Mouse (Mus musculus) bone marrow, adult 2 months (tissue): ENCODE measurements at regions not wholly inside any gene's neighbourhood (a gene's known extent, or its start where the extent isn't known, plus 50 kb on each side); places are given as distances from the start of the nearest gene placed in this dataset.

ENCODE experiments used
- H3K27ac ChIP-seq: fragments of 200-500 bp; 2 replicates; pipeline ENCODE4 v1.5.1; 2012; ENCODE audit warnings: low read depth, mild to moderate bottlenecking, control low read depth, inconsistent platforms, low read length; ENCODE audit not compliant: control insufficient read depth, poor library complexity, insufficient read depth
- H3K4me1 ChIP-seq: fragments of 200-500 bp; 2 replicates; pipeline ENCODE4 v1.6.1; 2011; ENCODE audit warnings: low read length; ENCODE audit not compliant: control insufficient read depth, insufficient read depth
- H3K4me3 ChIP-seq: fragments of 200-500 bp; replicated peaks from 2 replicates; pipeline ENCODE3; 2011; ENCODE audit warnings: mild to moderate bottlenecking, low read depth, low read length, control low read depth; ENCODE audit not compliant: control insufficient read depth
- CTCF ChIP-seq: fragments of 200-500 bp; IDR thresholded peaks from 2 replicates; pipeline ENCODE4 v1.5.1; 2011; ENCODE audit warnings: low read length, control low read depth; ENCODE audit not compliant: control insufficient read depth, insufficient read depth
- POLR2A ChIP-seq: fragments of 200-500 bp; IDR thresholded peaks from 2 replicates; pipeline ENCODE4 v1.6.1; 2011; ENCODE audit warnings: low read depth, mild to moderate bottlenecking, control low read depth, low read length, borderline replicate concordance; ENCODE audit not compliant: control insufficient read depth
- WGBS: fragments of 180-500 bp; shearing (Covaris S2); methylation state at CpG from one replicate; pipeline ENCODE4 v1.1.7; 2018; 5-methylcytosine and 5-hydroxymethylcytosine counted together

GRCm38 (mm10) chr15:67743332-67743731 lies 1242.6 kb upstream of the Lrrc6 start:
- no peak for TF ChIP-seq POLR2A
- TF ChIP-seq CTCF = no peak
- Histone ChIP-seq H3K27ac (no peak overlapping the region), H3K4me3 (no peak overlapping the region), H3K4me1 (no peaks in the 10 kb centered on the region)
- WGBS = 76% methylated on average over 2 of the region's 2 CpGs

DNA sequence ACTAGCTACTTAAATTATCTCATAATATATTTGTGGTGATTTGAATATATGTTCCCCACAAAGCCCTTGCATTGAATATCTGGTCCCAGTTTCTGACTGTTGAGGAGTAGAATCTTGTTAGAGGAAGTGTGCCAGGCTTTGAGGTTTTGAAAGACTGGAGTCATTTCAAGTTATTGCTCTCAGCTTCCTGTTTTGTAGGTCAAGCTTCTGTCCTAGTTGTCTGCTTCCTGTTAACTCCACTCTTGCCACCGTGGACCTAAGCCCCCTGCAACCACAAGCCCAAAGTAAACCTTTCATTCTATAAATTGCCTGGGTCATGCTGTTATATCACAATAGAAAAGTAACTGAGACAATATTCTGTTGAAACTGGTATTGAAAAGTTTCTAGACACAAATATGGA lies 1232.3 kb upstream of the Lrrc6 start:
- Histone ChIP-seq H3K4me1 (no peaks in the 10 kb centered on the region; the same call in 1 of the 2 replicates), H3K27ac (no peak overlapping the region), H3K4me3 (no peak overlapping the region)
- no peak for TF ChIP-seq CTCF
- 0% methylated on average over 1 of the region's 1 CpGs for WGBS

GRCm38 (mm10) chr15:67729492-67729891 lies 1228.8 kb upstream of the Lrrc6 start:
- TF ChIP-seq CTCF (no peak), POLR2A (no peak)
- WGBS = 89% methylated on average over 8 of the region's 8 CpGs
- Histone ChIP-seq H3K4me3 (no peak overlapping the region), H3K27ac (no peak overlapping the region), H3K4me1 (no peaks in the 10 kb centered on the region; the same call in 1 of the 2 replicates)

DNA sequence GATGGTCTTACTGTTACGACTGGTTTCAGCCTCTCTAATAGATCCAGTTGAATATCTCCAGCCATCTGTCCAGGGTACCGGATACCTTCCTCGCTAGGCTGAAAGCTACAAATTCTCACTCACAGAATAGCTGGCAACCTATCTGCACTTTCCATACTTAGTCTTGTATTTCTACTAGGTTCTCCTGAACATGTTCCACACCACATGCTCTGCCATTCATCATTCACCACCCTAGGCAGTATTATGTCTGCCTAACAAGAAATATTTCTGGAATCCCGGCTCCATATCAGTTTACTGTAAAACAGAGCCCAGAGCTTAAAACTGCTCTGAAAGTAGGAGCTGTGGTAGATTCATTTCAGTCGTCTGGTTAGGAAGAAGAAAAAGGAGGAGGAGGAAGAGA lies 1224.5 kb upstream of the Lrrc6 start:
- H3K4me1 ChIP-seq = no peaks in the 10 kb centered on the region; the same call in 1 of the 2 replicates
- no peak overlapping the region for H3K27ac ChIP-seq
- no peak overlapping the region for H3K4me3 ChIP-seq
- TF ChIP-seq POLR2A (no peak), CTCF (no peak)
- WGBS = 77% methylated on average over 5 of the region's 5 CpGs

- no peaks in the 10 kb centered on the region for H3K4me1 ChIP-seq
- WGBS = 83% methylated on average over 3 of the region's 3 CpGs
- no peak overlapping the region for H3K27ac ChIP-seq
- H3K4me3 ChIP-seq = no peak overlapping the region
- TF ChIP-seq CTCF (no peak), POLR2A (no peak)
Observed at GRCm38 (mm10) chr15:67714203-67714602, 1213.5 kb upstream of the Lrrc6 start.

DNA sequence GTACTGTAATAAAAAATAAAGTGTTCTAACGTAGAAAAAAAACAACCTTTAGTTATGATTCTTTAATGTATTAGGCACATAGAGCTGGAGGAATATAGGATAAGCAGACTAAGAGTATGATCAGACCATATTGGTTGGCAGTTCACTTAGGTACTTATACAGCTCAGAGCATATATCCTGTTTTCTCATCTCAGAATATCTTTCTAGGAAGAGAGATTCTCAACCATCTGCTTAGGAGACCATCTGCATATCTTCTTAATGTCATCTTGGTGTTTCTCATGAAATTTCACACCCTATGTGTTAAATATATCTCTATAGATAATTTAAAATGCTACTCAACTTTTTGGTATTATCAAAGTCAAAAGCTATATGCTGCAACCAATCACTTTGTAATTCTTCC lies 1185.4 kb upstream of the Lrrc6 start:
- WGBS = 66% methylated on average over 1 of the region's 1 CpGs
- Histone ChIP-seq H3K4me3 (no peak overlapping the region), H3K4me1 (no peaks in the 10 kb centered on the region), H3K27ac (no peak overlapping the region)
- TF ChIP-seq CTCF (no peak), POLR2A (no peak)

- TF ChIP-seq POLR2A (no peak), CTCF (no peak)
- Histone ChIP-seq H3K4me1 (no peaks in the 10 kb centered on the region), H3K4me3 (no peak overlapping the region), H3K27ac (no peak overlapping the region)
- WGBS = 89% methylated on average over 2 of the region's 2 CpGs
Observed at GRCm38 (mm10) chr15:67673276-67673675, 1172.6 kb upstream of the Lrrc6 start.

DNA sequence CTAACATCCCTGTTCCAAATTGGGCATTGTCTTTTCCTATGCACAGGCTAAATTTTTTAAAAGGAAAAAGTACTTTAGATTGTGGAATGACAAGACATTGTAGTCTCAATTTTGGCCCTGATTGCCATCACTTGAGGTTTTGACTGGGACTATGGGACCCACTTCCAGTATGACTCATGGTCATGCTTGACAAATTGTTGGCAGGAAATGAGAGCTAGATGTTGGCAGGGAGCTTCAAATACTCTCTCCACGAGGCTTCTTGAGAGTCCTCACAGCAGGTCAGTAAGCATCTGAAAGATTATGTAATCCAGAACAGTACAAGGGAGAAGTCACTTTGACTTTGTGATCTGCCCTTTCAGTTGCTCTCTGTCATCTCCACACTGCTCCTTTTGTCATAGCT lies 1135.4 kb upstream of the Lrrc6 start:
- Histone ChIP-seq H3K4me1 (no peaks in the 10 kb centered on the region), H3K4me3 (no peak overlapping the region), H3K27ac (no peak overlapping the region)
- no peak for TF ChIP-seq POLR2A
- WGBS = 0% methylated on average over 1 of the region's 1 CpGs

DNA sequence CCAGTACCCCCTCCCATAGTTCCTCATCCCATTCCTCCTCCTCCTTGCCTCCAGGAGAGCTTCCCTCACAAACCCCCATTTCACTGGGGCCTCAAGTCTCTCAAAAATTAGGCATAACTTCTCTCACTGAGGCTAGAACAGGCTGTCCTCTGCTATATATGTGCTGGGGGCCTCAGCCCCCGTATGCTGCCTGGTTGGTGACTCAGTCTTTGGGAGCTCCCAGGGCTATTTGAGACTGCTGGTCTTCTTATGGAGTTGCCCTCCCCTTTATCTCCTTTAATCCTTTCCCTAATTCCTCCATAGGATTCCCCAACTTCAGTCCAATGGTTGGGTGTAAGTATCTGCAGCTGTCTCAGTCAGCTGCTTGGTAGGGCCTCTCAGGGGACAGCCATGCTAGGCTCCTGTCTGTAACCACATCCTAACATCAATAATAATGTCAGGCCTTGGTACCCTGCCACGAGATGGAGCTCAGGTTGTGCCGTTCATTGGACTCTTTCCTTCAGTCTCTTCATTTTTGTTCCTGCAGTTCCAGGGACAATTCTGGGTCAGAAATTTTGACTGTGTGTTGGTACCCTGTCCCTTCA lies 1126.1 kb upstream of the Lrrc6 start:
- H3K27ac ChIP-seq = no peak overlapping the region
- WGBS = 31% methylated on average over 3 of the region's 3 CpGs
- no peak overlapping the region for H3K4me3 ChIP-seq
- no peaks in the 10 kb centered on the region for H3K4me1 ChIP-seq
- no peak for TF ChIP-seq POLR2A
- no peak for TF ChIP-seq CTCF
